Mouse (Mus musculus) limb, embryonic 14.5 days (tissue): ENCODE results near the gene Hist1h2bc. TPM values are rescaled to one million over a fixed set of nuclear protein-coding genes. Genes with fewer than 3 reads are reported as not detected.
"Not testable (repeated sequence)": the region's sequence is repeated elsewhere in the genome, so short reads cannot be mapped to it uniquely, and the experiment has no call there.

Source experiments
- ATAC-seq: fragments of 200-750 bp; cut with Nextera tagmentation; 2 replicates; pipeline ENCODE4 v1.8.0; 2017; ENCODE audit warnings: low read depth, moderate number of reproducible peaks, moderate TSS enrichment; ENCODE audit not compliant: low FRiP score
- DNase-seq: peaks from one replicate; pipeline ENCODE4 v3.0.0-alpha.2; 2015; ENCODE audit warnings: low spot score
- H3K27ac ChIP-seq: fragments of 300-500 bp; sonication (generic); replicated peaks from 2 replicates; pipeline ENCODE4 v1.5.1; 2014; ENCODE audit warnings: low read depth, mild to moderate bottlenecking, low read length, moderate library complexity, mixed read lengths
- H3K27me3 ChIP-seq: fragments of 300-500 bp; sonication (generic); 2 replicates; pipeline ENCODE4 v1.6.1; 2014; ENCODE audit warnings: low read length, mixed read lengths; ENCODE audit not compliant: control insufficient read depth, insufficient read depth
- H3K36me3 ChIP-seq: fragments of 300-500 bp; sonication (generic); 2 replicates; pipeline ENCODE4 v1.6.1; 2014; ENCODE audit warnings: mild to moderate bottlenecking, low read length, moderate library complexity, mixed read lengths; ENCODE audit not compliant: control insufficient read depth, insufficient read depth
- H3K4me1 ChIP-seq: fragments of 300-500 bp; sonication (generic); 2 replicates; pipeline ENCODE4 v1.6.1; 2014; ENCODE audit warnings: antibody characterized with exemption, low read length, mixed read lengths; ENCODE audit not compliant: control insufficient read depth, insufficient read depth
- H3K4me2 ChIP-seq: fragments of 300-500 bp; sonication (generic); replicated peaks from 2 replicates; pipeline ENCODE4 v1.6.1; 2014; ENCODE audit warnings: low read depth, mild to moderate bottlenecking, low read length, moderate library complexity; ENCODE audit not compliant: severe bottlenecking
- H3K4me3 ChIP-seq: fragments of 300-500 bp; sonication (generic); replicated peaks from 2 replicates; pipeline ENCODE4 v1.5.1; 2014; ENCODE audit warnings: low read length
- H3K9ac ChIP-seq: fragments of 300-500 bp; sonication (generic); 2 replicates; pipeline ENCODE4 v1.6.1; 2014; ENCODE audit warnings: mild to moderate bottlenecking, low read depth, low read length, moderate library complexity; ENCODE audit not compliant: severe bottlenecking
- H3K9me3 ChIP-seq: fragments of 300-500 bp; sonication (generic); 2 replicates; pipeline ENCODE4 v1.6.1; 2016; ENCODE audit warnings: low read length; ENCODE audit not compliant: control insufficient read depth
- POLR2A ChIP-seq: fragments of 200-500 bp; IDR thresholded peaks from 2 replicates; pipeline ENCODE4 v1.8.0; 2012; ENCODE audit warnings: inconsistent platforms, mild to moderate bottlenecking, moderate library complexity, borderline replicate concordance; ENCODE audit not compliant: insufficient read depth, insufficient read length; ENCODE audit errors: extremely low read depth
- WGBS: fragments of 180-500 bp; shearing (Covaris S2); extraction: QIAGEN DNeasy Blood & Tissue Kit; methylation state at CpG from one replicate; pipeline ENCODE4 v1.1.7; 2014; 5-methylcytosine and 5-hydroxymethylcytosine counted together
- polyA plus RNA-seq, 2 experiments: library from polyadenylated mRNA; depleted of rRNA in 1 of 2; stranded (reverse) in 1 of 2; unstranded in 1 of 2; fragments of >200 nt; fragmentation: Nextera tagmentation in 1 of 2; extraction: Ambion mirVana in 1 of 2; gene quantifications; 2 replicates each; pipeline versions ENCODE4 v1.2.1 to v1.2.3; 2012 to 2014

The Hist1h2bc gene
- polyA plus RNA-seq, 2 experiments: 44.4 to 48.2 TPM

- H3K27me3 ChIP-seq, H3K36me3 ChIP-seq, H3K9me3 ChIP-seq: not testable (repeated sequence)
- 0 out of 2 replicates have a peak, but pooled peaks have one; percentile 19 for TF ChIP-seq POLR2A
- Histone ChIP-seq H3K4me1 (peaks cover 18% of the 10 kb centered on the region), H3K27ac (peak overlapping the region; percentile 89), H3K4me2 (peak overlapping the region; percentile 50), H3K4me3 (peak overlapping the region; percentile 45), H3K9ac (peak overlapping the region; percentile 54)
- DNase-seq (peak; percentile 34), ATAC-seq (peak; percentile 24)
- 13% methylated on average over 10 of the region's 30 CpGs for WGBS
Observed at GRCm38 (mm10) chr13:23682947-23683754, 848 bp upstream of the Hist1h2bc start.

GRCm38 (mm10) chr13:23684295-23684945, 421 bp downstream of the Hist1h2bc start:
- peaks cover 18% of the 10 kb centered on the region for H3K4me1 ChIP-seq
- peak overlapping the region; percentile 57 for H3K9ac ChIP-seq
- H3K9me3 ChIP-seq, H3K27me3 ChIP-seq, H3K36me3 ChIP-seq: not testable (repeated sequence)
- under 1% methylated on average over 8 of the region's 37 CpGs for WGBS
- DNase-seq (peak; percentile 80), ATAC-seq (peak; percentile 5; the same call in 1 of the 2 replicates)
- peak overlapping the region; percentile 52 for H3K4me2 ChIP-seq
- peak overlapping the region; percentile 45 for H3K4me3 ChIP-seq
- TF ChIP-seq POLR2A: peak; percentile 56; the same call in 1 of the 2 replicates
- H3K27ac ChIP-seq: peak overlapping the region; percentile 97

- WGBS: 10% methylated on average over 15 of the region's 15 CpGs
- H3K9me3 ChIP-seq: no peaks in the 10 kb centered on the region
- DNase-seq (peak; percentile 56), ATAC-seq (no peak)
- H3K4me2 ChIP-seq: peak overlapping the region; percentile 52
- H3K9ac ChIP-seq: peak overlapping the region; percentile 57
- H3K27me3 ChIP-seq: no peaks in the 10 kb centered on the region
- H3K4me3 ChIP-seq: peak overlapping the region; percentile 45
- H3K4me1 ChIP-seq: peaks cover 18% of the 10 kb centered on the region
- no peaks in the 10 kb centered on the region for H3K36me3 ChIP-seq
- peak overlapping the region; percentile 97 for H3K27ac ChIP-seq
- TF ChIP-seq POLR2A: no peak
Observed at GRCm38 (mm10) chr13:23685121-23685861, 1.3 kb downstream of the Hist1h2bc start.

- Histone ChIP-seq H3K4me2 (peak overlapping the region; percentile 52), H3K9ac (peak overlapping the region; percentile 57), H3K4me1 (peaks cover 18% of the 10 kb centered on the region), H3K27ac (peak overlapping the region; percentile 97), H3K4me3 (peak overlapping the region; percentile 45), H3K27me3 (no peaks in the 10 kb centered on the region), H3K9me3 (no peaks in the 10 kb centered on the region), H3K36me3 (no peaks in the 10 kb centered on the region)
- peak; percentile 29 for DNase-seq
- no peak for ATAC-seq
- TF ChIP-seq POLR2A: no peak
- 48% methylated on average over 4 of the region's 4 CpGs for WGBS
Observed at GRCm38 (mm10) chr13:23685966-23686365, 2.0 kb downstream of the Hist1h2bc start.

- 74% methylated on average over 4 of the region's 4 CpGs for WGBS
- H3K9me3 ChIP-seq: no peaks in the 10 kb centered on the region
- H3K27ac ChIP-seq: no peak overlapping the region
- no peaks in the 10 kb centered on the region for H3K36me3 ChIP-seq
- H3K4me3 ChIP-seq: no peak overlapping the region
- DNase-seq: peak; percentile 29
- no peak for ATAC-seq
- no peak overlapping the region; the same call in 1 of the 2 replicates for H3K4me2 ChIP-seq
- no peak for TF ChIP-seq POLR2A
- peaks cover 18% of the 10 kb centered on the region for H3K4me1 ChIP-seq
- no peaks in the 10 kb centered on the region for H3K27me3 ChIP-seq
- no peak overlapping the region for H3K9ac ChIP-seq
Observed at GRCm38 (mm10) chr13:23687181-23687580, 3.2 kb downstream of the Hist1h2bc start.
